Mouse (Mus musculus): Measurements from ENCODE around the gene Fam19a5.

The Fam19a5 gene

GRCm38 (mm10) chr15:87773955-87774354, 229.9 kb downstream of the Fam19a5 start:
- DNase-seq = no peak

- no peak for DNase-seq
Measured at GRCm38 (mm10) chr15:87783331-87783730, 239.2 kb downstream of the Fam19a5 start.

- DNase-seq = no peak
Measured at GRCm38 (mm10) chr15:87789671-87790070, 245.6 kb downstream of the Fam19a5 start.

GRCm38 (mm10) chr15:87793661-87794060, 249.6 kb downstream of the Fam19a5 start:
- no peak for DNase-seq

GRCm38 (mm10) chr15:87796571-87796970, 252.5 kb downstream of the Fam19a5 start:
- DNase-seq = no peak
